Mouse (Mus musculus): ENCODE measurements around the gene Cdc42bpb. TPM values are rescaled to one million over a fixed set of nuclear protein-coding genes. Genes with fewer than 3 reads are reported as not detected.

Cdc42bpb gene
- total and polyA plus RNA-seq, 3 experiments: 16.7 to 29.7 (median 25.4) TPM

DNA sequence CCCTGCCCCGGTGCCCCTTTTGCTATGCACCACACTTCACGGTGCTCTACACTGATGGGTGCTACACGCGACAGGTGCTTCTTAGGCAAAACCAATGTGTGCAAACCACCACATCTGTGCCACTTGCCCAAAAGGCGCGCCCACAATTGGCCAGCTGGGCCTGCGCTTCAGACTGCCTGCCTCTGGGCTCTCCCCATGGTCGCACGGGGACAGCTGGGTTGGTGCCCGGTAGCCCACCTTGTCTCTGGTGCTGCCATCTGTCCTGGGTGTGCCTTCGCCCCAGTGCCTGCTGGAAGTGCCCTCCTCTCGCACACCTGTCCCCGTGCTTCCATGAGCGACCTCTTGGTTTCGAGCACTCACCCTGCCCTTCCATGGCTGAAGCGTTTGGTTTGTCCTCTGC is 113.9 kb downstream of the Cdc42bpb start:
- in situ Hi-C loops (cut with MboI; ENCODE audit: low pct_ligation_motif_present, low pct_unique_long_range_greater_than_20kb, low sequenced_read_pairs): no loop called here
- no peak for TF ChIP-seq EP300 (IDR thresholded peaks at IDR 0.05; ENCODE audit: low read length)
- no peak for TF ChIP-seq TCF12 (IDR thresholded peaks at IDR 0.05; ENCODE audit: low read depth, low read length)
- no peak for TF ChIP-seq BHLHE40 (IDR thresholded peaks at IDR 0.05; ENCODE audit: low read depth, low read length)
- TF ChIP-seq RAD21 (IDR thresholded peaks at IDR 0.05; ENCODE audit: low read depth, low read length): no peak
- no peak for TF ChIP-seq CTCF (conservative IDR thresholded peaks at IDR 0.05 in 1 of 2, IDR thresholded peaks at IDR 0.05 in 1 of 2; ENCODE audit: low read depth in 2 of 2, low read length in 2 of 2)
- peaks cover 75 to 97% of the 10 kb centered on the region in 2 experiments for H3K36me3 ChIP-seq (replicated peaks in 1 of 2; ENCODE audit: control insufficient read depth in 1 of 2, insufficient read depth in 1 of 2, low read length in 1 of 2)
- H3K4me3 ChIP-seq (replicated peaks in 1 of 3; ENCODE audit: low read depth in 2 of 3, low read length in 2 of 3, poor library complexity in 1 of 3): no peak overlapping the region
- H3K27ac ChIP-seq (ENCODE audit: insufficient read depth, low read depth): no peak overlapping the region
- H3K4me1 ChIP-seq (ENCODE audit: control insufficient read depth in 1 of 2, insufficient read depth in 2 of 2): peaks cover 0 to 1% of the 10 kb centered on the region in 2 experiments; a peak in 2 of 4 replicates
- dilution Hi-C loops (cut with MboI; ENCODE audit: extremely low pct_ligation_motif_present, extremely low pct_unique_long_range_greater_than_20kb, low sequenced_read_pairs): no loop called here
- no peak overlapping the region for H3K4me2 ChIP-seq (ENCODE audit: insufficient read depth, low read depth, poor library complexity, severe bottlenecking)
- H3K9me3 ChIP-seq (replicated peaks; ENCODE audit: low read length): no peaks in the 10 kb centered on the region
- DNase-seq (ENCODE audit: extremely low read depth): no peak
- no peaks in the 10 kb centered on the region for H3K79me2 ChIP-seq (replicated peaks; ENCODE audit: control insufficient read depth, extremely low read depth, insufficient read depth, poor library complexity, severe bottlenecking)
- H3K27me3 ChIP-seq (replicated peaks): no peaks in the 10 kb centered on the region
- H3K9ac ChIP-seq (ENCODE audit: insufficient read depth, low read depth): no peak overlapping the region

DNA sequence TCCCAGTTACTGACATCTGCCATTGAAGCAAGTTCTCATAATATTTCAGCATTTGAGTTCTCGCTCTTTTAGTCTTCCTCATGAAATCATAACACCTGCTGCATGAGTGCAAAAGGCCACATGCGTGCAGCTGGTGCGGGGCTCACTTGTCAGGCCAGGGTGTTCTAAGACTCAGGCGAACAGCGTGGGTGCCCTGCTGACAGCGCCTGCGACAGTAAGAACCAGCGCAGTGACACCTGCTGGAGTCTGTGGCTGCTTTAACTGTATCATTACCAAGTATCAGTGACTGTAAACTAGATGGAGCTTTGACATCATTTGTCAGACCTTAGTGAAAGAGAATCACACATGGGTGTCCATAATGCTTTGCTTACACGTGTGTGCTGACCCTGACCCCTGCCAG is 126.3 kb downstream of the Cdc42bpb start:
- dilution Hi-C loops (cut with MboI; ENCODE audit: extremely low pct_ligation_motif_present, extremely low pct_unique_long_range_greater_than_20kb, low sequenced_read_pairs): no loop called here
- no peak overlapping the region for H3K9ac ChIP-seq (ENCODE audit: insufficient read depth, low read depth)
- no peaks in the 10 kb centered on the region for H3K9me3 ChIP-seq (replicated peaks; ENCODE audit: low read length)
- TF ChIP-seq CHD1 (IDR thresholded peaks at IDR 0.05; ENCODE audit: low read depth, low read length) (no peak), CTCF (conservative IDR thresholded peaks at IDR 0.05 in 1 of 2, IDR thresholded peaks at IDR 0.05 in 1 of 2; ENCODE audit: low read depth in 2 of 2, low read length in 2 of 2) (no peak), RAD21 (IDR thresholded peaks at IDR 0.05; ENCODE audit: low read depth, low read length) (no peak), SIN3A (IDR thresholded peaks at IDR 0.05; ENCODE audit: low read length) (no peak), NELFE (IDR thresholded peaks at IDR 0.05; ENCODE audit: low read depth, low read length) (no peak), SMC3 (IDR thresholded peaks at IDR 0.05; ENCODE audit: low read depth, low read length) (peak; percentile 19; the same call in 1 of the 2 replicates)
- no peak overlapping the region for H3K4me3 ChIP-seq (replicated peaks in 1 of 3; ENCODE audit: low read depth in 2 of 3, low read length in 2 of 3, poor library complexity in 1 of 3)
- H3K36me3 ChIP-seq (replicated peaks in 1 of 2; ENCODE audit: control insufficient read depth in 1 of 2, insufficient read depth in 1 of 2, low read length in 1 of 2): peaks cover 61 to 97% of the 10 kb centered on the region in 2 experiments
- no peak overlapping the region for H3K27ac ChIP-seq (ENCODE audit: insufficient read depth, low read depth)
- no peaks in the 10 kb centered on the region for H3K4me1 ChIP-seq (ENCODE audit: control insufficient read depth in 1 of 2, insufficient read depth in 2 of 2)
- DNase-seq (ENCODE audit: extremely low read depth): no peak
- H3K4me2 ChIP-seq (ENCODE audit: insufficient read depth, low read depth, poor library complexity, severe bottlenecking): no peak overlapping the region
- no peaks in the 10 kb centered on the region for H3K27me3 ChIP-seq (replicated peaks)
- H3K79me2 ChIP-seq (replicated peaks; ENCODE audit: control insufficient read depth, extremely low read depth, insufficient read depth, poor library complexity, severe bottlenecking): no peaks in the 10 kb centered on the region
- in situ Hi-C loops (cut with MboI; ENCODE audit: low pct_ligation_motif_present, low pct_unique_long_range_greater_than_20kb, low sequenced_read_pairs): loop anchor here (10.0 kb wide), 1 partner anchor 86 kb away; the partner anchor contains the start of gene Traf3

DNA sequence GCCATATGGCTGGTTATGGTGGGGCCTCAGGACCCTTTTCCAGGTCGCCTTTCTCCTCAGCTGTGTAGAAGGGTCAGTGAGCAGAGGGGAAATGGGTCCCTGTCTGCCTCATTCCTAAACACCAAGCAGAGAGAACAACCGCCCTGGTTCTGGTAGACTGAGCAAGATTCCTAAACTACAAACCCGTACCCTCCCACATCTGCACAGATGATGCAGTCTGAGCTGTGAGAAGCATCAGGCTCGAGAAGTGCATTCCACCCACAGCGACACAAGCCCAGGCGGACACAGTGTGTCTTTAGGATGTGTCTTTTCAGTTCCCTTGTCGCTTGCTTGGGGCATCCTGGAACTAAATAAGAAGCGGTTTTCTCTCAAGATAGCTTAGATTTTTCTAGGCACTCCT is 127.4 kb downstream of the Cdc42bpb start:
- no peaks in the 10 kb centered on the region for H3K79me2 ChIP-seq (replicated peaks; ENCODE audit: control insufficient read depth, extremely low read depth, insufficient read depth, poor library complexity, severe bottlenecking)
- TF ChIP-seq ELF1 (IDR thresholded peaks at IDR 0.05; ENCODE audit: low read depth, low read length) (no peak), USF1 (IDR thresholded peaks at IDR 0.05; ENCODE audit: low read depth, low read length) (no peak), NRF1 (IDR thresholded peaks at IDR 0.05; ENCODE audit: low read depth, low read length) (no peak), UBTF (IDR thresholded peaks at IDR 0.05; ENCODE audit: low read depth, low read length) (no peak), USF2 (conservative IDR thresholded peaks at IDR 0.05; ENCODE audit: low read depth, low read length) (no peak), CTCF (conservative IDR thresholded peaks at IDR 0.05 in 1 of 2, IDR thresholded peaks at IDR 0.05 in 1 of 2; ENCODE audit: low read depth in 2 of 2, low read length in 2 of 2) (no peak), MEF2A (IDR thresholded peaks at IDR 0.05; ENCODE audit: borderline replicate concordance, low read depth, low read length) (no peak), CHD1 (IDR thresholded peaks at IDR 0.05; ENCODE audit: low read depth, low read length) (no peak), SIN3A (IDR thresholded peaks at IDR 0.05; ENCODE audit: low read length) (no peak), MAX (IDR thresholded peaks at IDR 0.05; ENCODE audit: low read length) (no peak), MAZ (IDR thresholded peaks at IDR 0.05; ENCODE audit: low read depth, low read length) (no peak), MYC (IDR thresholded peaks at IDR 0.05; ENCODE audit: low read depth, low read length) (no peak), PAX5 (IDR thresholded peaks at IDR 0.05; ENCODE audit: low read length) (no peak), KAT2A (IDR thresholded peaks at IDR 0.05; ENCODE audit: insufficient replicate concordance, low read length) (no peak), RAD21 (IDR thresholded peaks at IDR 0.05; ENCODE audit: low read depth, low read length) (no peak)
- dilution Hi-C loops (cut with MboI; ENCODE audit: extremely low pct_ligation_motif_present, extremely low pct_unique_long_range_greater_than_20kb, low sequenced_read_pairs) (no loop called here), in situ Hi-C loops (cut with MboI; ENCODE audit: low pct_ligation_motif_present, low pct_unique_long_range_greater_than_20kb, low sequenced_read_pairs) (loop anchor here (10.0 kb wide), 1 partner anchor 85 kb away; the partner anchor contains the start of gene Traf3)
- H3K4me3 ChIP-seq (replicated peaks in 1 of 3; ENCODE audit: low read depth in 2 of 3, low read length in 2 of 3, poor library complexity in 1 of 3): no peak overlapping the region
- H3K36me3 ChIP-seq (replicated peaks in 1 of 2; ENCODE audit: control insufficient read depth in 1 of 2, insufficient read depth in 1 of 2, low read length in 1 of 2): peaks cover 62 to 97% of the 10 kb centered on the region in 2 experiments
- H3K27ac ChIP-seq (ENCODE audit: insufficient read depth, low read depth): no peak overlapping the region
- H3K4me2 ChIP-seq (ENCODE audit: insufficient read depth, low read depth, poor library complexity, severe bottlenecking): no peak overlapping the region
- no peaks in the 10 kb centered on the region for H3K27me3 ChIP-seq (replicated peaks)
- H3K9ac ChIP-seq (ENCODE audit: insufficient read depth, low read depth): no peak overlapping the region
- no peaks in the 10 kb centered on the region for H3K4me1 ChIP-seq (ENCODE audit: control insufficient read depth in 1 of 2, insufficient read depth in 2 of 2)
- DNase-seq (ENCODE audit: extremely low read depth): no peak
- H3K9me3 ChIP-seq (replicated peaks; ENCODE audit: low read length): no peaks in the 10 kb centered on the region
